ENCODE assay signal across 17 mouse cellular contexts in the genomic region with DNA sequence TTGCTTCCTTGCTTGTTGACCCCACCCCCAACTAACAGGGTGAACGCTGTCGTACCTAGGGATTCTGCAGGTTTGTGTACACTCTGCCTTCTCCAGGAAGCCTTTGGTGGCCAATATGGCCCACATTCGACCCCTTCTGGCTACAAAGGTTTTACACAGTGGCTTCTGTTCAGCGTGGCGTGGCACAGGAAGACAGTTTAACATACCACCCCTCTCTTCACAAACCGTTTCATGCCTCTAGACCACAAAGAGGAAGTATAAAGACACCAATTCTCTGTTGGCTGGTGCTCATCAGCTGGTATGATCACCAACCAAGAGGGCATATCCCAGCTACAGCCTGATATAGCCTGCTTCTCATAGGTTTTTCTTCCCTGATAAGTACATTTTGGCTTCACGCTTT.
DNase-seq lines count a peak whose midpoint lies in the region; ATAC-seq and TF ChIP-seq lines count a peak whose summit lies in the region.
"Had no signal": no experiment of that assay in that cellular context is flagged by ENCODE, and none has a peak within 500 bp of the region (broad histone marks: within the 10 kb centered on the region; RNA-seq: fewer than 3 reads in every experiment).

No protein-coding gene starts in this region.

- H3K27ac ChIP-seq in MEL (ENCODE audit: control insufficient read depth, low read depth, low read length) = peak overlapping the region; percentile 30; the same call in 1 of the 2 replicates
- H3K27ac ChIP-seq in forebrain, embryonic 14.5 days (ENCODE audit: low read depth, low read length) = no peak overlapping the region
- H3K27ac ChIP-seq: heart, embryonic 10.5 days; limb, embryonic 12.5 days; midbrain, embryonic 10.5 days had no signal

- no peak overlapping the region for H3K9ac ChIP-seq in MEL (ENCODE audit: control insufficient read depth, low read depth, low read length, poor library complexity, severe bottlenecking)
- H3K9ac ChIP-seq in forebrain, embryonic 14.5 days (ENCODE audit: low read length) = no peak overlapping the region
- H3K9ac ChIP-seq: forebrain, postnatal 0 days; limb, embryonic 12.5 days had no signal

- H3K27me3 ChIP-seq in MEL (ENCODE audit: control insufficient read depth in 1 of 2, insufficient read depth in 2 of 2, low read length in 2 of 2) = no peaks in the 10 kb centered on the region
- H3K27me3 ChIP-seq in forebrain, embryonic 14.5 days (replicated peaks; ENCODE audit: control insufficient read depth, insufficient read depth, low read length) = no peaks in the 10 kb centered on the region
- H3K27me3 ChIP-seq: limb, embryonic 12.5 days had no signal

- no peak for ATAC-seq in forebrain, embryonic 14.5 days
- ATAC-seq: forebrain, postnatal 0 days; intestine, postnatal 0 days had no signal

- no peak for TF ChIP-seq RAD21 in MEL (IDR thresholded peaks at IDR 0.05; ENCODE audit: low read depth, low read length)

- peak; percentile 71 to 85; a peak in 3 of 4 replicates for TF ChIP-seq EP300 in MEL (IDR thresholded peaks at IDR 0.05; ENCODE audit: low read depth in 1 of 2, low read length in 2 of 2)

- peaks cover 0 to 10% of the 10 kb centered on the region in 2 experiments; a peak in 2 of 4 replicates for H3K36me3 ChIP-seq in MEL (ENCODE audit: control insufficient read depth in 1 of 2, insufficient read depth in 2 of 2, low read length in 2 of 2)
- H3K36me3 ChIP-seq in forebrain, embryonic 14.5 days (ENCODE audit: control insufficient read depth, insufficient read depth, low read length) = no peaks in the 10 kb centered on the region
- H3K36me3 ChIP-seq: heart, embryonic 10.5 days; limb, embryonic 12.5 days; midbrain, embryonic 10.5 days had no signal

- WGBS in forebrain, embryonic 14.5 days = 88% methylated on average over 7 of the region's 7 CpGs

- H3K79me2 ChIP-seq in MEL (ENCODE audit: control insufficient read depth, insufficient read depth, low read length, poor library complexity) = no peaks in the 10 kb centered on the region

- H3K4me3 ChIP-seq in MEL (ENCODE audit: control insufficient read depth in 1 of 2, insufficient read depth in 1 of 2, low read depth in 2 of 2, low read length in 2 of 2) = no peak overlapping the region
- H3K4me3 ChIP-seq in forebrain, embryonic 14.5 days (ENCODE audit: low read depth, low read length) = no peak overlapping the region
- H3K4me3 ChIP-seq: heart, embryonic 10.5 days; limb, embryonic 12.5 days; midbrain, embryonic 10.5 days had no signal

- peak; percentile 17 for DNase-seq in thymus, postnatal 25 days
- DNase-seq in thymus, adult 18-20 months = no peak
- peak; percentile 76 for DNase-seq in MEL (ENCODE audit: low read depth, low spot score)
- peak; percentile 54 for DNase-seq in induced T-regulatory cell, adult 2 months (ENCODE audit: low read depth)
- DNase-seq in spleen, postnatal 36 days (ENCODE audit: low spot score in 2 of 2) = peak; percentile 82 to 86
- DNase-seq in right cerebral cortex, adult 2 months (ENCODE audit: low spot score in 2 of 2) = no peak
- no peak for DNase-seq in ovary, adult 18-20 months (ENCODE audit: low spot score)
- no peak for DNase-seq in forebrain, embryonic 14.5 days (ENCODE audit: low spot score)
- DNase-seq: cerebellum, adult 2 months; forebrain, postnatal 0 days; gastrocnemius, postnatal 10 days; kidney, postnatal 36 days; lung, adult 2 months had no signal

- no peak for TF ChIP-seq POLR2A in MEL (IDR thresholded peaks at IDR 0.05; ENCODE audit: control insufficient read depth in 1 of 2, insufficient read depth in 1 of 2, low read depth in 1 of 2, low read length in 2 of 2, poor library complexity in 1 of 2)

- H3K4me1 ChIP-seq in MEL (ENCODE audit: control insufficient read depth in 1 of 2, insufficient read depth in 2 of 2, low read length in 2 of 2) = peaks cover 7 to 19% of the 10 kb centered on the region in 2 experiments
- H3K4me1 ChIP-seq in forebrain, embryonic 14.5 days (ENCODE audit: control insufficient read depth, insufficient read depth, low read length) = no peaks in the 10 kb centered on the region
- H3K4me1 ChIP-seq: limb, embryonic 12.5 days had no signal

- H3K4me2 ChIP-seq in forebrain, embryonic 14.5 days (ENCODE audit: low read length) = no peak overlapping the region
- H3K4me2 ChIP-seq: limb, embryonic 12.5 days had no signal

- H3K9me3 ChIP-seq in MEL (replicated peaks; ENCODE audit: insufficient read depth, low read length) = no peaks in the 10 kb centered on the region
- H3K9me3 ChIP-seq in forebrain, embryonic 14.5 days (replicated peaks; ENCODE audit: control insufficient read depth, low read length) = no peaks in the 10 kb centered on the region
- H3K9me3 ChIP-seq: heart, embryonic 10.5 days; limb, embryonic 12.5 days; midbrain, embryonic 10.5 days had no signal

- TF ChIP-seq CTCF in MEL (IDR thresholded peaks at IDR 0.05 in 2 of 3, conservative IDR thresholded peaks at IDR 0.05 in 1 of 3; ENCODE audit: control insufficient read depth in 1 of 3, insufficient read depth in 1 of 3, low read depth in 2 of 3, low read length in 3 of 3, poor library complexity in 1 of 3, severe bottlenecking in 1 of 3) = no peak

TF ChIP-seq in MEL, 35 proteins besides CTCF, POLR2A, EP300 and RAD21:
- TF ChIP-seq MYB (IDR thresholded peaks at IDR 0.05; ENCODE audit: low read depth, low read length) (peak; percentile 80), ETS1 (IDR thresholded peaks at IDR 0.05; ENCODE audit: low read depth, low read length) (peak; percentile 83), TCF12 (IDR thresholded peaks at IDR 0.05; ENCODE audit: low read depth, low read length) (0 out of 2 replicates have a peak, but pooled peaks have one; percentile 31), MAX (IDR thresholded peaks at IDR 0.05; ENCODE audit: low read length) (0 out of 2 replicates have a peak, but pooled peaks have one; percentile 47), POLR2AphosphoS5 (IDR thresholded peaks at IDR 0.05; ENCODE audit: borderline replicate concordance, low read depth, low read length) (no peak), TAL1 (IDR thresholded peaks at IDR 0.05; ENCODE audit: low read length) (no peak), GABPA (IDR thresholded peaks at IDR 0.05; ENCODE audit: low read depth, low read length) (no peak), MYC (IDR thresholded peaks at IDR 0.05; ENCODE audit: low read depth, low read length) (no peak), ZMIZ1 (IDR thresholded peaks at IDR 0.05; ENCODE audit: low read depth, low read length) (no peak), JUND (IDR thresholded peaks at IDR 0.05; ENCODE audit: low read depth, low read length) (no peak), HCFC1 (IDR thresholded peaks at IDR 0.05; ENCODE audit: low read depth, low read length) (no peak), CHD1 (IDR thresholded peaks at IDR 0.05; ENCODE audit: low read depth, low read length) (no peak), POLR2AphosphoS2 (IDR thresholded peaks at IDR 0.05; ENCODE audit: low read length) (no peak), NELFE (IDR thresholded peaks at IDR 0.05; ENCODE audit: low read depth, low read length) (peak; percentile 36; the same call in 1 of the 2 replicates), CHD2 (IDR thresholded peaks at IDR 0.05; ENCODE audit: low read length) (no peak), MAZ (IDR thresholded peaks at IDR 0.05; ENCODE audit: low read depth, low read length) (no peak), SMC3 (IDR thresholded peaks at IDR 0.05; ENCODE audit: low read depth, low read length) (0 out of 2 replicates have a peak, but pooled peaks have one; percentile 7), MXI1 (IDR thresholded peaks at IDR 0.05; ENCODE audit: low read depth, low read length) (peak; percentile 40; the same call in 1 of the 2 replicates), ZNF384 (IDR thresholded peaks at IDR 0.05; ENCODE audit: low read depth, low read length) (no peak), UBTF (IDR thresholded peaks at IDR 0.05; ENCODE audit: borderline replicate concordance, insufficient read depth, low read depth, low read length) (no peak), NRF1 (IDR thresholded peaks at IDR 0.05; ENCODE audit: insufficient read depth, low read depth, low read length, poor library complexity, severe bottlenecking) (no peak), MAFK (IDR thresholded peaks at IDR 0.05; ENCODE audit: borderline replicate concordance, low read depth, low read length) (no peak), ZKSCAN1 (IDR thresholded peaks at IDR 0.05; ENCODE audit: low read depth, low read length) (no peak), USF1 (IDR thresholded peaks at IDR 0.05; ENCODE audit: low read depth, low read length) (peak; percentile 60), TBP (IDR thresholded peaks at IDR 0.05; ENCODE audit: low read depth, low read length) (0 out of 2 replicates have a peak, but pooled peaks have one; percentile 18), MEF2A (IDR thresholded peaks at IDR 0.05; ENCODE audit: extremely low read depth, insufficient replicate concordance, low read depth, low read length, poor library complexity, severe bottlenecking) (no peak), RCOR1 (IDR thresholded peaks at IDR 0.05; ENCODE audit: low read depth, low read length) (peak; percentile 50; the same call in 1 of the 2 replicates), SIN3A (IDR thresholded peaks at IDR 0.05; ENCODE audit: low read length) (peak; percentile 64), BHLHE40 (IDR thresholded peaks at IDR 0.05; ENCODE audit: borderline replicate concordance, low read depth, low read length) (no peak), ZC3H11A (IDR thresholded peaks at IDR 0.05; ENCODE audit: low read depth, low read length) (no peak), ELF1 (IDR thresholded peaks at IDR 0.05; ENCODE audit: low read depth, low read length) (no peak), E2F4 (IDR thresholded peaks at IDR 0.05; ENCODE audit: borderline replicate concordance, low read depth, low read length) (0 out of 2 replicates have a peak, but pooled peaks have one; percentile 37), KAT2A (conservative IDR thresholded peaks at IDR 0.05; ENCODE audit: low read depth, low read length) (no peak), USF2 (IDR thresholded peaks at IDR 0.05; ENCODE audit: borderline replicate concordance in 1 of 2, insufficient read depth in 1 of 2, low read depth in 1 of 2, low read length in 2 of 2) (no peak), GATA1 (IDR thresholded peaks at IDR 0.05; ENCODE audit: low read depth, low read length) (0 out of 2 replicates have a peak, but pooled peaks have one; percentile 33)

Comparison
In these comparisons a context has a peak if more than half of its experiments do, and no peak if none do; other contexts are left out.
1. DNase-seq: peak in thymus, postnatal 25 days (single experiment), MEL (single experiment), induced T-regulatory cell, adult 2 months (single experiment) and spleen, postnatal 36 days (2 of 2); none in thymus, adult 18-20 months (0 of 2), right cerebral cortex, adult 2 months (0 of 2), ovary, adult 18-20 months (single experiment) and forebrain, embryonic 14.5 days (single experiment).